Mouse (Mus musculus) cerebellum, adult 2 months (tissue): ENCODE results near the gene Vmn2r35.
"Not testable (repeated sequence)": the region's sequence is repeated elsewhere in the genome, so short reads cannot be mapped to it uniquely, and the experiment has no call there.

Source experiments
- CTCF ChIP-seq: fragments of 200-500 bp; IDR thresholded peaks from 2 replicates; pipeline ENCODE4 v1.5.1; 2011; ENCODE audit warnings: low read depth, mild to moderate bottlenecking, control low read depth, low read length, moderate library complexity, borderline replicate concordance; ENCODE audit not compliant: insufficient read depth
- POLR2A ChIP-seq: fragments of 200-500 bp; IDR thresholded peaks from 2 replicates; pipeline ENCODE4 v1.6.1; 2011; ENCODE audit warnings: low read length, control low read depth, borderline replicate concordance; ENCODE audit not compliant: insufficient read depth

GRCm38 (mm10) chr7:7819767-7820166, at the start of gene Vmn2r35:
- TF ChIP-seq POLR2A, CTCF: not testable (repeated sequence)
